Mouse (Mus musculus): ENCODE data around the gene Chm. TPM values are rescaled to one million over a fixed set of nuclear protein-coding genes. Genes with fewer than 3 reads are reported as not detected.

The Chm gene
- polyA plus RNA-seq, 1 experiment from 2014 or later, result 13.3 TPM

DNA sequence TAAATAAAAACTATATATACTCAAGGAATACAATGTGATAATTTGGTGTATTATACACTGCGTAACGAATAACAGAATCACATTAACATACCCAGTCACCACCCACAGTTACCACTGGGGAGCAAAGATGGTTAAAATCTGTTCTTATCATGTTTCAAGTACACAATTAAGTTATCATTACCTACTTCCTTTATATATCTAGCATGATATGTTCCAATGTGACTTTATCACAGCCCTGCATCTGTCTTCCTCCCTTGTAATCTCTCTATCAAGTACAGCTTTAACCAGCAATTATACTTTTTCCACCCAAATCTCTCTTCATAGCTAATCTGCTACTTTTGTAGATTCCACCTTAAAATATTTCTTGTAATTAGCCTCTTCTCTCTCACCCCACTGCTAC lies 109.3 kb downstream of the Chm start:
- Histone ChIP-seq H3K27me3 (ENCODE audit: control insufficient read depth, insufficient read depth, low read length) (no peaks in the 10 kb centered on the region), H3K27ac (ENCODE audit: low read depth, low read length) (no peak overlapping the region), H3K9ac (ENCODE audit: low read depth, low read length) (no peak overlapping the region), H3K9me3 (replicated peaks; ENCODE audit: control insufficient read depth, low read length) (no peaks in the 10 kb centered on the region), H3K4me1 (ENCODE audit: control insufficient read depth, insufficient read depth, low read length) (no peaks in the 10 kb centered on the region), H3K36me3 (ENCODE audit: control insufficient read depth, insufficient read depth, low read length) (no peaks in the 10 kb centered on the region), H3K4me2 (no peak overlapping the region), H3K4me3 (ENCODE audit: low read depth, low read length) (no peak overlapping the region)
- no peak for ATAC-seq (replicated peaks; ENCODE audit: insufficient number of reproducible peaks, low FRiP score, low TSS enrichment)
- 93% methylated on average over 2 of the region's 2 CpGs for WGBS (ENCODE audit: insufficient replicate concordance)

DNA sequence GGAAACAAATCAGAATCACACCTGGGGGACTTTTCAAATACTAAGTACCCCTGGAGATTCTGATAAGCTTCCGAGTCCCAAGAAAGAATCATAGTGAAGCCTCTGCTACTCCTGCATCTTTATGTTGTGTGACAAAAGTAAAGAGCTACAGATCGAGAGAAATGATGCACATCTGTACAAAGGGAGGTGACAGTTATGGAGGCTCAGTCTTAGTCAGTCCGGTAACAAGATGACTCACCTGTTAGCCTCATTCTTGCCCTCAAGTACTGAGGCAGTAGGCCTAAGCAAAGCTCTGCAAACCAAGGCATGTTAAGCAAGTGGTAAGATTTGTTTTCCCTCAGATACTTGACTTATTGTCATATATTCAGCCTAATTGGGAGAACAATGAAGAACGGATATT lies 110.5 kb downstream of the Chm start:
- H3K27ac ChIP-seq (ENCODE audit: low read depth, low read length), result no peak overlapping the region
- H3K27me3 ChIP-seq (ENCODE audit: control insufficient read depth, insufficient read depth, low read length), result no peaks in the 10 kb centered on the region
- ATAC-seq (replicated peaks; ENCODE audit: insufficient number of reproducible peaks, low FRiP score, low TSS enrichment), result no peak
- H3K9ac ChIP-seq (ENCODE audit: low read depth, low read length), result no peak overlapping the region
- H3K36me3 ChIP-seq (ENCODE audit: control insufficient read depth, insufficient read depth, low read length), result no peaks in the 10 kb centered on the region
- H3K4me1 ChIP-seq (ENCODE audit: control insufficient read depth, insufficient read depth, low read length), result no peaks in the 10 kb centered on the region
- 84% methylated on average over 4 of the region's 4 CpGs for WGBS (ENCODE audit: insufficient replicate concordance)
- no peak overlapping the region for H3K4me3 ChIP-seq (ENCODE audit: low read depth, low read length)
- H3K9me3 ChIP-seq (replicated peaks; ENCODE audit: control insufficient read depth, low read length), result no peaks in the 10 kb centered on the region
- H3K4me2 ChIP-seq, result no peak overlapping the region

DNA sequence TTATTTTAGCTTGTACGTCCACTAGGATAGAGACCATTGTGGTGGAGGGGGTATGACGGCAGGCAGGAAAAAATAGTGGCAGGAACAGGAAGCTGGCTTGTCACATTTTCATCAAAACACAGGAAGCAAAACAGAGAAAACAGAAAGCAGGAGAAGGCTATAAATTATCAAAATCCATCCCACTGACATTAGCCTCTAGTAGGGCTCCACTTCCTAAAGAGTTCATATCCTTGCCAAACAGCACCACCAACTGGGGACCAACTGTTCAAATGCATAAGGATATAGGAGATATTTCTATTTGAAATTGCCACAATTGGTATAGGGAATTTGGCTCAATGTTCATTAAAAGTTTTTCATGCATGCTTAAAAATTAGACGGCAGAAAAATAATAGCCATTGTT lies 181.7 kb downstream of the Chm start:
- Histone ChIP-seq H3K27ac (ENCODE audit: low read depth, low read length) (no peak overlapping the region), H3K4me3 (ENCODE audit: low read depth, low read length) (no peak overlapping the region), H3K4me1 (ENCODE audit: control insufficient read depth, insufficient read depth, low read length) (no peaks in the 10 kb centered on the region), H3K4me2 (no peak overlapping the region), H3K9ac (ENCODE audit: low read depth, low read length) (no peak overlapping the region), H3K9me3 (replicated peaks; ENCODE audit: control insufficient read depth, low read length) (no peaks in the 10 kb centered on the region), H3K36me3 (ENCODE audit: control insufficient read depth, insufficient read depth, low read length) (no peaks in the 10 kb centered on the region), H3K27me3 (ENCODE audit: control insufficient read depth, insufficient read depth, low read length) (no peaks in the 10 kb centered on the region)
- 73% methylated on average over 3 of the region's 3 CpGs for WGBS (ENCODE audit: insufficient replicate concordance)
- no peak for ATAC-seq (replicated peaks; ENCODE audit: insufficient number of reproducible peaks, low FRiP score, low TSS enrichment)

DNA sequence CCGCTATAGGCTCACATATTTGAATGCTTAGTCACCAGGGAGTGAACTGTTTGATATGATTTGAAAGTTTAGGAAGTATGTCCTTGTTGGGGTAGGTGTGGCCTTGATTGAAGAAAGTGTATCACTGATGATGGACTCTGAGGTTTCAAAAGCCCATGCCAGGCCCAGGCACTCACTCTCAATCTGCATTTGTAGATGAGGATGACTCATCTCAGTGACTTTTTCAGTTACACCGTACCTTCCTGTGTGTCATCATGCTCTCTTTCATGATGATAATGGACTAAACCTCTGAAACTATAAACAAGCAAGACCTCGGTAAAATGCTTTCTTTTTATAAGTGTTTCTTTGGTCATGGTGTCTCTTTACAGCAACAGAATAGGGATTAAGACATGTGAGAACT lies 183.1 kb downstream of the Chm start:
- ATAC-seq (replicated peaks; ENCODE audit: insufficient number of reproducible peaks, low FRiP score, low TSS enrichment), result no peak
- no peaks in the 10 kb centered on the region for H3K9me3 ChIP-seq (replicated peaks; ENCODE audit: control insufficient read depth, low read length)

More for the DNA sequence above, 183.1 kb downstream of the Chm start:
- Histone ChIP-seq H3K4me3 (ENCODE audit: low read depth, low read length) (no peak overlapping the region), H3K4me1 (ENCODE audit: control insufficient read depth, insufficient read depth, low read length) (no peaks in the 10 kb centered on the region), H3K36me3 (ENCODE audit: control insufficient read depth, insufficient read depth, low read length) (no peaks in the 10 kb centered on the region), H3K27ac (ENCODE audit: low read depth, low read length) (no peak overlapping the region), H3K9ac (ENCODE audit: low read depth, low read length) (no peak overlapping the region), H3K4me2 (no peak overlapping the region), H3K27me3 (ENCODE audit: control insufficient read depth, insufficient read depth, low read length) (no peaks in the 10 kb centered on the region)
- 63% methylated on average over 3 of the region's 3 CpGs for WGBS (ENCODE audit: insufficient replicate concordance)

MicroRNAs encoded within 50 kb of the gene (microRNA counts, 519-probe panel; counts per million panel counts)
- 5,284 counts per million, percentile 57 among the panel's probes with 10 or more counts for microRNA mmu-miR-361

Small RNA genes within 50 kb of the gene (microRNA-seq; reads per million reads assigned to microRNA genes)
- 3,021 reads per million, percentile 90 among the genes with 10 or more reads in this experiment for gene Mir361 (ENCODE audit: borderline number of aligned reads)

Other genes with a start within 250 kb of the Chm start
- gene Dach2, start 112.0 kb upstream of the Chm start, polyA plus RNA-seq (2014; fragmentation: Nextera tagmentation; extraction: Ambion mirVana), result 0.37 and 0.87 TPM in 2 replicates

Data from heart, embryonic 11.5 days (tissue).